Mouse (Mus musculus) monocyte, adult 2 months (primary cell): ENCODE results near the gene Fam129a.
A peak's percentile ranks its signal among the peaks of the same experiment; 100 is the strongest.
"Not testable (repeated sequence)": the region's sequence is repeated elsewhere in the genome, so short reads cannot be mapped to it uniquely, and the experiment has no call there.

ENCODE experiments used
- DNase-seq, 2 experiments: peaks; one replicate each; pipeline ENCODE4 v3.0.0; 2022; ENCODE audit warnings: low spot score in 2 of 2, low read depth in 1 of 2

The Fam129a gene

DNA sequence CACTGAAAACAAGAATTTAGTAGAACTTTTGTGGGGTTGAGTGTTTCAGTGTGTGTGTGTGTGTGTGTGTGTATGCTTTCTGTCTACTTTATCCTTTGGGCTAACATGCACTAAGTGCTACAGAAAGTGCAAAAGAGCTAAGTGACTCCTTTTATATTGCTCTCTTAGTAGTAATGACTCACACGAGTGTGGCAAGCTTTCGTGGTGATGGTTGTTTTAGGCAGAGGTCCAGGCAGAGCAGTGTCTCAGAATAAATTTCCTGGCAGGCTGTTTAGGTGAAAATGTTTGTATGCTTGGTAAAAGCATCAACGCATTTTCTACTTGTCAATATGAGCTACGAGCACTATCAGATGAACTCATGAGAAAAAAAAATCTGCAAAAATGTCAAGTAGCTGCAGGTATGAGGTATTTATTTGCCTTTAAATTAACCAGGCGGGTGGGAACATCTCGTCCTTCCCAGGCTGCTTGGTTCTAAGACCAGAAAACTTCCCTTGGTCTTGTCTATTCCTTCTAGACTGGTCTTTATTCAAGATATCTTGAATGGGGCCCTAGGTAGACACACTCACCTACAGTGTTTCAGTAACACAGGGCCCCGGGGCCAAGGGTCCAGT lies 119.7 kb downstream of the Fam129a start:
- DNase-seq: no peak

DNA sequence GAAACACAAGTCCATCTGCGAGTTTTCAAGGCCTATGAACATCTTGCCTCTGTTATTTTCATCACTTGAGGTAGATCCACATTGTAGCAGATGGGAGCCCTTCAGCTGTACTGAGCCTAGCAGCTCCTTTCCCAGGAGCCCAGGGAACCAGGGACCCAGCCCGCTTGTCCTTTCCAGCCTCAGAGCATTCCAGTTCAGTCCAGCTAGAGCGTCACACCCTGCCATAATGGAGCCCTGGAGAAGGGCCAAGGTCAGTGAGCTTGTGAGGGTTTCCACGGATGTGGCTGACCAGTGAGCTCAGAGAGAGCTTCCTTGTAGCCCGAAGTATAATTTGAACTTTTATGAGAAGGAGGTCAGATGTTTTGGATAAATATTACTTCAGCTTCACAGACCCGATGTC lies 121.9 kb downstream of the Fam129a start:
- not testable (repeated sequence) for DNase-seq

DNA sequence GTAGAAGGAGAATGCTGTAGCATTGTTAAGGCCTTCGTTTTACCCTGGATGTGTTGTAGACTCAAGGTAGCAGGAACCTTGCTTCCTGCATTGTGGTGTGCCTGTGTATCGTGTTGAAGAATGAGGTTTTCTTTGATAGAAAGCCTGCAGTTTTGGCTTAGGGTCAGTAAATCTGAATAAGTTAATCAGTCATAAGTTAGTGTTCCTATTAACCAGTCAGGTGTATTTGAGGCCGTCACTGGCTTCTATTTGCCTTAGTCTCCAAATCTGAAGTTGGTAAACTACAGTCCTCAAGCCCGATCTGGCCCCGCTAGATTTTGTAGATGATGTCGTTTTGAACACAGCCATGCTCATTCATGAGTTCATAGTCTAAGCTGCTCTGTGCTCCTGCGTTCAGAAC lies 125.8 kb downstream of the Fam129a start:
- no peak for DNase-seq

DNA sequence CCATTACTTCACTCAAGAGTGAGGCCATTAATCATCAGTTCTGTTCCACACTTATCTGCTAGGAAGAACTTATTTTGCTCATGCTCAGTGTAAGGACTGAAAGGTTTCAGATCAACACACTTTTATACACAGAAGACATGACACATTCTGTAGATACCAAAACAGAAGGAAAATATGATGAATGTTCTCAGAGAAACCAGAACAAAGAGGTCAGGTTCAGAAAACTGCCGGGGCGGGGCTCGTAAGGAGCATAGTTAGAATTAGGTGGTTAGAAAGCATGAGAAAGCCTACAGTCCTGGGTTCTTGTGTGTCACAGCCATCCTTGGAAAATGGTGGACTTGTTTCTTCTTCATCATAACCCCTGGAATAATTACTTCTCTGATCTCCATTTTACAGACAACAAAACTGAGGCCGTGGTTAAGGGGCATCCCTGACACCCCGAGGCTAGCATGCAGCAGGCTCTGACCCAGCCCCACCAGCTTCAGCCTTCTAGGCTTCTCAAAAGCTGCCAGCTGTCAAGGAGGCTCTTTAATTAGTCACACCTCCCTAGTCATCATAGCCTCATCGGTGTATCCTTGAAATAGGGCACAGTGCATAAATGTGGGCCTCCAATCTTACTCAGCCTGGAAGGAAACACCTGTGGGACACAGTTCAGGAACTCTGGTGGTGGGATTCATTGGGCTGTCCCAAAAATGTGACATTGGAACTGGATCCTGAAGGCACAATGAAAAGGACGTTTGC lies 127.1 kb downstream of the Fam129a start:
- no peak for DNase-seq

DNA sequence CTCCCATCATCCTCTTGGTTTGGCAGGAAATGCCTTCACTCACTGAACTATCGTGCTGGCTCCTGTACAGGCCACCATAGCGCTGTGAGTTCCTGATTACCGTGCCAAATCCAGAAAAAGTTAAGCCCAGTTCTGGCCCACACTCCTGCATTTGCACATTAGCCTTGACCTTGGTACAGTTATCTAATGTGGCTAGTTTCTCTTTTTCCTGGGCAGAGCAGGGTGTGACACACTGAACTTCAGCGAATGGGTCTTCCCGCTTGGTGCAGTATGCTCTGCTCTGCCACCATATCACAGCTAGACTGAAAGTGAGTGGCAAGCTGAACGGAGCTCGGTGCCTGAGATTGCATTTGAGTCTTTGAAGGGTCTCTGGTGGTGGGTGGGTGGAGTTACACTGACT lies 128.4 kb downstream of the Fam129a start:
- DNase-seq: no peak

DNA sequence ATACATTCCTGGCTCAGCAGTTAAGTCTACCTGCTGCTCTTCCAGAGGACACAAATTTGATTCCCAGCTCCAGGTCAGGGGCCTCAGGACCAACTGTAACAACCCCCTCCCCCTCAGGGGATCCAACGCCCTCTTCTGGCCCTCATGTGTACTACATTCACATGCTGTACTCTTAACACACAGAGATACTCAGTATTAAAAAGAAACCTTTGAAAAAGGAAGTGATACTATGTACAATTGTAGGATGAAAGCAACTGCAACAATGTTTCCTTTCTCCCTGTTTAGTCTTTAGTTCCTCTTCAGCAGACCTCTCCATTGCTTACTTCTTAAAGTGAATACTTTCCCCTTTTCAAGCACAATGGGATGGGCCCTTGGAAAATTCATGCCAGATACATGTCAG lies 131.8 kb downstream of the Fam129a start:
- no peak for DNase-seq

DNA sequence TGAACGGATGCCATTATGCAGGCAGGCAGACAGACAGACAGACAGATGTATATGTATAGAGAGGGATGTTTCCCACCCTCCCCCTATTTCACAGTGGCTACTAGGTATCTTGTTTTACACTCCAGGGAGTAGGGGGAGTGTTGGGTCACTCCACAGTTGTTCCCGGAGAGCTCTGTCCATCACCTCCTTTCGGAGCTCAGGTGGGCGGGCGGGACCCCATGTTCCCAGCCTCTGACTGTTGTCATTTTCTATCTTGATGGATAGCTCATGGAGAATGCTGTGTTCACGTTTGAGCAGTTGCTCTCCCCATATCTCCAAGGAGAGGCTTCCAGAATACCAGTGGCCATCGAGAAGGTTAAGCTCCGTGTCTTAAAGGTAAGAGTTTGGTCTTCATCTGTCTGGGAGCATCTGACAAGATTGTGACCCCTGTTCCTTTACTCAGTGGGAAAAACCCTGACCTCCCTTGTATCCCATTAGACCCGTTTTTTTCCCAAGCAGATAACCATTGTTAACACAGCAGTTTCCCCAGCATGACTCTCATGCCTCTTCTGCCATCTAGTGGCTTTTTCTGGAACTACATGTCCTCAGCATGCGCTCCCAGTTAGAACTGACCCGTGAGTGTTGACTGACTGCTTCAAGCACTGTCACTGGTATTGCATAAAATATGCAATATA lies 134.9 kb downstream of the Fam129a start:
- DNase-seq: peak; percentile 38 to 60

GRCm38 (mm10) chr1:151706397-151706752 lies 135.4 kb downstream of the Fam129a start:
- DNase-seq: no peak

DNA sequence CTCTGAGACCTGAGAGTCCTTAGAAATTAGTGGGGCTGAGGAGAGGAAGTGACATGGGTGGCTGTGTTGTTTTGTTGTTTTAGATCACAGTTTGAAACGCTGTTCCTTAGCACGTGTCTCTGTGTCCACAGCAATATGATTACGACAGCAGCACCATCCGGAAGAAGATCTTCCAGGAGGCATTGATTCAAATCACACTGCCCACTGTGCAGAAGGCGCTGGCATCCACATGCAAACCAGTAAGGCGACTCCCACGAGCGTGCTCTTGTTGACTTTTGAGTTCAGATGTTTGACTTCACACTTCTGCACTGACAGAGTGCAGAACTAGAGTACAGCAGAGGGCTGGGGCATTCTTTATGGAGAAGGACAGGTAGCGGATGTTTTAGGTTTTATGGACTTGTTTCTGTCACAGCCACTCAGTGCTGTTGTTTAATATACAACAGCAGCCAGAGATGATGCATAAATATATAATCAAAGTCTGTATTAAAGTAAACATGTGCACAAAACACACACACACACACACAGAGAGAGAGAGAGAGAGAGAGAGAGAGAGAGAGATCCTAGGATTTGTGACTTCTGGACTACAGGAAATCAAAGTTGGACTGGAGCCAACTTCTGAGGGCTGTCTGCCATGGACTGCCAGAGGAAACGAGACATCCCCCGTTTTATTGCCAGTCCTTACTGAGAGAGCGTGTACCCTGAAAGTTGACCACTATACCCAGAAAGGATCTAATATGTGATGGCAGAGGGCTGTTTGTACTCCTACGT lies 138.2 kb downstream of the Fam129a start:
- no peak for DNase-seq

DNA sequence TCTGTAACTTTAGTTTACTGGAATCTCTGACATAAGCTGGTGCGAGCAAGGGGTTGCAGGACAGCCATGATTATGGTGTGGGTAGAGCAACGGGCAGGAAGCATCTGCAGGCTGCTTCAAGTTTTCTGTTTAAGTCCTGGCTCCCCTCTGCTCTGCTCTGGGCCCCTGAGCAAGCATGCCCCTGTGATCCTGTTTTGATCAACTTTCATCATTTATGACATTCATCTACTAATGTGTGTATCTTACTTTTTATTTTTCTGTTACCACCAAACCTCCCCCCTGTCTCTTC lies 138.7 kb downstream of the Fam129a start:
- DNase-seq: no peak

DNA sequence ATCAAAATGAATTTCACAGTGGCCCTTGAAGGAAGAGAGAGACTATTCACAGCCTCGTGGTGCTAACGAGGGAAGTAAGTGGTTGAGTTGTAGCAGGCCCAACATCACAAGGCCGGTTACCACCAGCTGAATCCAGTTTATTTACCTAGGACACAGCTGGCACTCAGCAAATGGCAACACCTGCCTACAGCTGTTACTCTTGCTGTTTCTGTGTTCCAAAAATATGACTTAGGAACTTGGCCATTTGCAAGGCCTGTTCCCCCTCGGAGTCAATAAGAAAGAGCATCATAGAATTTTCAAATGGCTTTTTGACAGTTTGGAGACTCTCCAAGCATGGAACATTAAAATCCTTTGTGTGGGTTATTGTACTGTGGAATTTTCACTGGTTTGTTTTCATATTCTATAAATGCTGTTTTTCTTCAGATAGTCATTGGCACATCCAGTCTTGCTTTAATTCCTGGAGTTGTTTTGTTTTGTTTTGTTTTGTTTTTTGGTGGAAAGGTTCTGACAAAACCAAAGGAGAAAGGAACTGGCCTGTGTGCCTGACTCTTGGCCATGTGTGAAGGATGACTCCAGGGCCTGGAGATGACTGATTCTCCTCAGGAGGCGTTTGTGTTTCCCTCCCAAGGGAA lies 139.6 kb downstream of the Fam129a start:
- no peak for DNase-seq

GRCm38 (mm10) chr1:151711062-151711461 lies 140.1 kb downstream of the Fam129a start:
- DNase-seq: no peak

DNA sequence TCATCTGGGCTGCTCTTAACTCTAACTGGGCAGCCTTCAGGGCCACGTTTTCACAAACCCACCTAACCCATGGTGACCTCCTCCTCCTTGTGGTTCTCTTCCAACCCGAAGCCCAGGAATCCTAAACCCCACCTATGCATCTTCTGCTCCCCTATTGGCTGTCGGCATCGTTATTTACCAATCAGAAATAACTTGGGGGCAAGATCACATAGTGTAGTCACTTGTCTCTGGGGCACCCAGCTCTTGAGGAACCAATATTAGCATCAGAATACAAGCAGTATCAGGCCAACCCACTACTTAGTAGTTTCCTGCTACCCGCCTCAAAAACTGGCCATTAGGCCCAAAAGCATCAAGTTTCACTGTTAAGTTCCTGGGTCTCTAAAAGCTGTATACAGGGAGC lies 141.7 kb downstream of the Fam129a start:
- DNase-seq: no peak

GRCm38 (mm10) chr1:151713622-151714021 lies 142.6 kb downstream of the Fam129a start:
- DNase-seq: no peak

DNA sequence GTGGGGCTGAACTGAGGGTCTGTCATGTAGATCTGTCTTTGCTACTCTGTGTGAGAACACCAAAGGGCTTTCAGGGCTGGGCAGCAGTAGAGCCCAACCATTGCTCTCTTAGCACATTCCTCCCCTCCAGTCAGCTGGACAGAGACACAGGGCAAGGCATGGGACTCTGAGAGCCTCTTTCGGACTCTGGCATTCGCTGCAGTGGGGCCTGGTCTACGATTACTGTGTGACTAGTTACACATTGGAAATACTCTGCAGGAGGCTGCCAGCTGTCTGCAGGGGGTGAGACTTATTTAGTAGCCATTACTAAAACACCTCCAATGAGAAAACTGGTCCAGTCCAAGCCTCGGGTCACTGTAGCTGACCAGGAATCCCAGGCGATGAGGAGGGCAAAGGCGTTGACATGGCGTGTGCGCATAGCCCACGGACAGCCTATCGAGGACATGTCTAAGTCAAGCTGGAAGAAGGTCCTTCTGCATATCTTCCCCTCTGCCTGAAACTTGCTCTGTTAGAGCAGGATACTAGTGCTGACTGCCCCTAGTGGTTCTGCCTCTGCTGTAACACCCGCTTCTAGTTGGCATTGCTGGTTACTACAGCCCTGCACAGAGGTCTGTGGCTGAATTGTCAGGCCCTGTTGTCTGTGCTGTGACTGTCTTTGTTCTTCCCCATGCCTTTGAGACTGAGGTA lies 145.2 kb downstream of the Fam129a start:
- no peak for DNase-seq

DNA sequence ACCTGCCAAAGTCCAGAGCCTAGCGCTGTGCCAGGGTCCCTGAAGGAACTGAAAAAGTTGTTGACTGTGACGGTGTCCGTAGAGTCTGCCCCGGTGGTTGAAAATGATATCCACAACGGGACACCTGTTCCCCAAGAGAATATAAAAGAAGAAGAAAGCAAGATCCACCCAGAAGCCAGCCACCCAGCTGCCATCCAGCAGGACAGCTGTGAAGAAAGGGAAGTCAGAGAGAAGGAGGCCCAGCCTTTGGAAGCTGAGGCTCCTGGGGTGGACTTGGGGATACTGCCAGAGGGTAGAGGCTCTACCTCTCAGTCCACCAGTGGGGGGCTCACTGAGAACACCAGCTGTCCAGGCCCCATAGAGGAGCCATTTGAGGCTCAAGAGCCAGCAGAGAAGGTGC lies 146.6 kb downstream of the Fam129a start:
- DNase-seq: no peak

DNA sequence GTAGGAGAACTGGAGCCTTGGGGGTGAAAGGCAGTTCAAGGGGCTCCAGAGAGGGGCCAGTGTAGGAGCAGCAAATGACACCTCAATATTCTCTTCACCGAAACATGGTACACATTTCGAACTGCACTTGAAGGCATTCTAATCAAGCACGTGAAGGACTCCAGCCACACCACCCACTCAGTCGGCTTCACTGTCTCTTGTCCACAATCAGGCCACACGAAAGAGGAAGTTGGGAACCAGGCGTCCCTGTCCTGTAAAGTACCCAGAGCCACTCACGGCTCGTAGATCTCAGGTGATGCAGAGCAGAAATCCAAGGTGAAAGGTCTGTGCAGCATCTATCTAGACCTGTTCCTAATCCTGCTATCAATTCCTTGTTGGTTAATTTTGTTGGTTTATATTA lies 147.6 kb downstream of the Fam129a start:
- DNase-seq: no peak

DNA sequence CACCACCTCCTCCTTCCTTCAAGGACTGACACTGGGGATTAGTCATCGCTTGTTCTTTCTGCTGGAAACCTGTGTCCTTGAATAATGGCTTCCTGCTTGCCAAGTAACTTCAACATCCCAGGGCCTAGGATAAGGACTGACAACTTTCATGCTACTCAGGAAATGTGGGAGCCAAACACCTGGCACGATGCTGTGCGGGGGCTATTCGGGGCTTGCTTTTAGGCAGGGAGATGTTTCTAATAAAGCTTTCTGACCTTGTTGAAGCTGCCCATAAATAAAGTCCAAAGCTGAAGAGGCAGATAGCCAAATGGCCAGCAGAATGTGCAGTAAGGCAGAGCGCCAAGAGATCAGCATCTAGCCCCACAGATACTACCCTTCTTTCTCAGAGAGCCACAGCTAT lies 148.9 kb downstream of the Fam129a start:
- no peak for DNase-seq

GRCm38 (mm10) chr1:151720566-151720965 lies 149.6 kb downstream of the Fam129a start:
- DNase-seq: no peak

DNA sequence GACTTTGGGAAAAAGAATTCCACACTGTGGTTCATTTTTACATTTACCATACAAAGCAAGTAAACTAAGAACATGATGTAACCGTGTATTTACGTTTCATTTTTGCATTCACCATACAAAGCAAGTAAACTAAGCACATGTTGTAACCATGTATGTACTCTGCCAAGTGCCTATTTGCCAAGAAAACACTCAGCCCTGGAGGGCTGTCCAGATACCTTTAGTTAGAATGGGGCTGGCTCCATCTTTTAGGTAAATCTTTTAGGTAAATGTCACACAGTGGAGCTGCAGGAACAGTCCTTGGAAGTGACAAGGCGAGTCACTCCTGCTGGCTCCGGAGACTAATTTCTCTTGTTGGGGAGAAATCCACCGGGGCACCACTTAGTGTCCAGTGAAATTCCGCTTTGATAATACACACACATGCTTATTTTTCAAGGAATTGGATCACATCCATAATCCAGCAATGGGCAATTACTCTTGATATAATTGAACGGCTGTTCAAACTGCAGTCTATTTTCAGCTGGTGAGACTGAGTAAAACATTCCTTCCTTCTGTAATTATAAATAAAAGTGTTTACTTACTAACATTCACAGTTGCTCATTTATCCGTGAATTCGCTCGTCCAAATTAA lies 150.5 kb downstream of the Fam129a start:
- DNase-seq: no peak

DNA sequence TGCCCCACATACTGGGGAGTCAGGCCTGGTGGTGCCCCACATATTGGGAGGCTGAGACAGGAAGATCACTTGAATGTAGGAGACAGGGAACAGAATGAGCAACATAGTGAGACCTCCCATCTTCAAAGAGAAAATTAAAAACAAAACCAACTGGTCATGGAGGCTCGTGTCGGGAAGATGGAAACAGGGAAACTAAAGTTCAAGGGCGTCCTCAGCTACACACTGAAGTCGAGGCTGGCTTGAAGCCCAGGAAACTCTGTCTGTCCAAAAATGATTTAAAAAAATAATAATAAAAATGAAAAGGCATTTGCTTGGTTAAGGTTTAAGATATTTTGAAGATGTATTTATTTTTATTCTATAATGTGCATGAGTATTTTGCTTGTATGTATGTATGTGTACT lies 152.8 kb downstream of the Fam129a start:
- no peak for DNase-seq
